Mouse (Mus musculus): ENCODE results near the gene Gm4969. TPM values are rescaled to one million over a fixed set of nuclear protein-coding genes. Genes with fewer than 3 reads are reported as not detected.
A peak's percentile ranks its signal among the peaks of the same experiment; 100 is the strongest.

Gm4969 gene
- total and polyA plus RNA-seq, 3 experiments = not detected

- TF ChIP-seq ZMIZ1 (IDR thresholded peaks at IDR 0.05; ENCODE audit: low read depth, low read length) (no peak), TAL1 (IDR thresholded peaks at IDR 0.05; ENCODE audit: low read length) (no peak), ZKSCAN1 (IDR thresholded peaks at IDR 0.05; ENCODE audit: low read depth, low read length) (no peak), POLR2AphosphoS2 (IDR thresholded peaks at IDR 0.05; ENCODE audit: low read length) (no peak), MYC (IDR thresholded peaks at IDR 0.05; ENCODE audit: low read depth, low read length) (0 out of 2 replicates have a peak, but pooled peaks have one; percentile 49), USF2 (IDR thresholded peaks at IDR 0.05; ENCODE audit: borderline replicate concordance in 1 of 2, insufficient read depth in 1 of 2, low read depth in 1 of 2, low read length in 2 of 2) (no peak), HCFC1 (IDR thresholded peaks at IDR 0.05; ENCODE audit: low read depth, low read length) (no peak), ELF1 (IDR thresholded peaks at IDR 0.05; ENCODE audit: low read depth, low read length) (no peak), SMC3 (IDR thresholded peaks at IDR 0.05; ENCODE audit: low read depth, low read length) (no peak), BHLHE40 (IDR thresholded peaks at IDR 0.05; ENCODE audit: borderline replicate concordance, low read depth, low read length) (peak; percentile 88), ZNF384 (IDR thresholded peaks at IDR 0.05; ENCODE audit: low read depth, low read length) (no peak), MAFK (IDR thresholded peaks at IDR 0.05; ENCODE audit: borderline replicate concordance, low read depth, low read length) (peak; percentile 94), MEF2A (IDR thresholded peaks at IDR 0.05; ENCODE audit: extremely low read depth, insufficient replicate concordance, low read depth, low read length, poor library complexity, severe bottlenecking) (no peak), CTCF (IDR thresholded peaks at IDR 0.05 in 2 of 3, conservative IDR thresholded peaks at IDR 0.05 in 1 of 3; ENCODE audit: control insufficient read depth in 1 of 3, insufficient read depth in 1 of 3, low read depth in 2 of 3, low read length in 3 of 3, poor library complexity in 1 of 3, severe bottlenecking in 1 of 3) (no peak), KAT2A (conservative IDR thresholded peaks at IDR 0.05; ENCODE audit: low read depth, low read length) (0 out of 2 replicates have a peak, but pooled peaks have one; percentile 19), POLR2A (IDR thresholded peaks at IDR 0.05; ENCODE audit: control insufficient read depth in 1 of 2, insufficient read depth in 1 of 2, low read depth in 1 of 2, low read length in 2 of 2, poor library complexity in 1 of 2) (peak in 1 of 2 experiments; percentile 36; a peak in 1 of 4 replicates), MXI1 (IDR thresholded peaks at IDR 0.05; ENCODE audit: low read depth, low read length) (peak; percentile 41; the same call in 1 of the 2 replicates), CHD1 (IDR thresholded peaks at IDR 0.05; ENCODE audit: low read depth, low read length) (no peak), ETS1 (IDR thresholded peaks at IDR 0.05; ENCODE audit: low read depth, low read length) (peak; percentile 86)
These were observed 40.4 kb downstream of the Gm4969 start (continued) for GRCm38 (mm10) chr7:19077761-19078160.

DNA sequence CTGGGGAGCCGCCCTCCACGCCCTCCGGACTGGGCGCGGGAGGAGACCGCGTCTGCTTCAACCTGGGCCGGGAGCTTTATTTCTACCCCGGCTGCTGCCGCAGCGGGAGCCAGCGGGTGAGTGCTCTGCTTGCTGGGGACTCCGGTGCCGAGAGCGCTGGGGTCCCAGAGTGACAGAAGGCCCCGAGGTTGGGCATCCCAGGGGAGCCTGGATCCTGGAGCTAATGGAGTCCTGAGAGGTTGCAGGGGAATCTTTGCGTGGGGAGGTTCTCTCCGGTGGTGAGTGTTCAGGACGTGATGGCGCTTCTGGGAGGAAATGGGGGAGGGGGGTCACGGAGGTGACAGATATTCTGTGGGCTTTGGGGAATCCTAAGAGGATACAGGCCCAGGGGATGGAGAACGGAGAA lies 41.6 kb downstream of the Gm4969 start:
- Histone ChIP-seq H3K27me3 (ENCODE audit: control insufficient read depth in 1 of 2, insufficient read depth in 2 of 2, low read length in 2 of 2) (no peaks in the 10 kb centered on the region), H3K9me3 (replicated peaks; ENCODE audit: insufficient read depth, low read length) (no peaks in the 10 kb centered on the region), H3K4me3 (ENCODE audit: control insufficient read depth in 1 of 2, insufficient read depth in 1 of 2, low read depth in 2 of 2, low read length in 2 of 2) (peak overlapping the region; percentile 70 to 95), H3K27ac (ENCODE audit: control insufficient read depth, low read depth, low read length) (peak overlapping the region; percentile 3), H3K36me3 (ENCODE audit: control insufficient read depth in 1 of 2, insufficient read depth in 2 of 2, low read length in 2 of 2) (peaks cover 0 to 11% of the 10 kb centered on the region in 2 experiments; a peak in 2 of 4 replicates), H3K4me1 (ENCODE audit: control insufficient read depth in 1 of 2, insufficient read depth in 2 of 2, low read length in 2 of 2) (peaks cover 4 to 20% of the 10 kb centered on the region in 2 experiments), H3K9ac (ENCODE audit: control insufficient read depth, low read depth, low read length, poor library complexity, severe bottlenecking) (peak overlapping the region; percentile 84), H3K79me2 (ENCODE audit: control insufficient read depth, insufficient read depth, low read length, poor library complexity) (peaks cover 9% of the 10 kb centered on the region)
- 0 out of 2 replicates have a peak, but pooled peaks have one; percentile 16 for TF ChIP-seq CHD1 (IDR thresholded peaks at IDR 0.05; ENCODE audit: low read depth, low read length)
- TF ChIP-seq ETS1 (IDR thresholded peaks at IDR 0.05; ENCODE audit: low read depth, low read length) = no peak
- no peak for DNase-seq (ENCODE audit: low read depth, low spot score)
